Mouse (Mus musculus) frontal cortex, adult 2 months (tissue): ENCODE measurements around the gene Bend6. TPM values are rescaled to one million over a fixed set of nuclear protein-coding genes. Genes with fewer than 3 reads are reported as not detected.
"Not testable (repeated sequence)": the region's sequence is repeated elsewhere in the genome, so short reads cannot be mapped to it uniquely, and the experiment has no call there.

Experiments
- DNase-seq, 2 experiments: peaks; one replicate each; pipeline ENCODE4 v3.0.0; 2022; ENCODE audit warnings: low spot score in 1 of 2; ENCODE audit errors: extremely low spot score in 1 of 2
- polyA plus RNA-seq: library from polyadenylated mRNA; depleted of rRNA; stranded (reverse); fragments of >200 nt; gene quantifications from 2 replicates; pipeline ENCODE4 v1.2.3, GENCODE M21; 2012

Gene Bend6
- polyA plus RNA-seq, 1 experiment = 93.6 TPM

DNA sequence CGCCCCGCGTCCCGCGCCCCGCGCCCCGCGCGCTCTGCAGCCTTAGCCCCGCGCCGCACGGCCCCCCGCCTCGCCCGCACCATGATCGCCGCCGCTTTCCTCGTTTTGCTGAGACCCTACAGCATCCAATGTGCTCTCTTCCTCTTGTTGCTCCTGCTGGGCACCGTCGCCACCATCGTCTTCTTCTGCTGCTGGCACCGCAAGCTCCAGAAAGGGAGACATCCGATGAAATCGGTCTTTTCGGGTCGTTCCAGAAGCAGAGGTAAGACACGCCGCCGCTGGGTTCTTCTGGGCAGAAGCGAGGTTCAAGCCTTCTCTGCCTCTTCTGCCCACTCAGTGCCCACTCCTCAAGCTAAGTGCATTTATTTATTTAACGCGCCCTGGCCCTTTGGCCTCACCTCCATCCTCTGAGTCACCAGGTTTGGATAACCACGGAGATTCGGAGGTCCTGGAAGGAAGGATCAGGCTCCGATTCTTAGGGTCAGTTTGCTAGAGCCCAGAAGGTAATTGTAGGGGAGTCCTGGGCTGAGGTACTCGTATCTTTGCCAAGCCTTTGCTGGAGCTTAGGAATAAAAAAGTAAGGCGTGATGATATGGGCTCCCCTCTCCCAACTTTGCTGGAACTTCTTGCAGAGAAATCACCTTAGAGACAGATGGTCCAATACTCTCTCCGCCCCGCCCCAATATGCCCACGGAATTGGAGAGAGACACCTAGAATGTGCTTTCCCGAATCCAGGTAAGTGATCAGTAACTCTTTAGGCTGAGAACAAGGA, 761 bp upstream of the Bend6 start, which contains the start of gene Dst:
TSS of gene Dst (plus strand) at position 35 of the 772 bp plus-strand sequence.
- no peak for DNase-seq

DNA sequence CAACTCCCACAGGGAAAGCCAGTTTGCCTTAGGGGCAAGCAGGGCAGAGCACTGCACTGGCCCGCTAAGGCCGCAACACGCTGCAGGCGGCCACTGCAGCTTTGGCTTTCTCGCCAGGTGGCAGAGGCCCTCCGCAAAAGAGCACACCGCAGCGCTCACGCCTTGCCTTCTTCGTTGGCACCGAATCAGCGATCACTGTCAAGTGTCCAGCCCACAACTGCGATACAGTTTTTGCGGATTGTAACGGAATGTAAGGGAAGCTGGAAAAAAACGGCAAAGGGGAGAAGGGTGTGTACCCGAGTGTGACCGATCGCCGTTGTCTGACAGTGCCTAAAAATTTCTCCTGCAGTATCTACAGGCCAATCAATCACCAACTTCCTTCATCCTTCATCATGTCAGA, 689 bp downstream of the Bend6 start:
- peak in 1 of 2 experiments; percentile 33 for DNase-seq

- DNase-seq = no peak
These were observed 1.4 kb downstream of the Bend6 start for GRCm38 (mm10) chr1:33906216-33906615.

GRCm38 (mm10) chr1:33903587-33903986, 4.0 kb downstream of the Bend6 start:
- DNase-seq = no peak

DNA sequence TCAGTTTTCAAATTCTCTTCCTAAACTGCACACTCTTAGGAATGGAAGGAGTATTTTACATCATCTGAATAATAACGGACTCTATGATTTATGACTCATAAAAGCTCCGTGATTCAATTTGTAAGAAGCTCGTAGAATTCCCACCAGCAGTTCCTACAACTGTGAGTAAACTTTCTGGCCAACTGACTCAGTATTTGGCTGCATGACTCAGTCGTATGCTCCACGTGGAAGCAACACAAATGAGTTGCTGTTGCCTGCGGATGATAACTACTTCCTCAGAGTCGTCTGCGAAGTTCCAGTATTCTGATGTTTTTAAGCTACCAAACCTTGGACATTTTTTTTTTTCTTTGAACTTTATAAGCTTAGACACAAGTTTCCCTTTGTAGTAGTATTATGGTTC, 7.4 kb downstream of the Bend6 start:
- DNase-seq = peak in 1 of 2 experiments; percentile 62

- no peak for DNase-seq
These were observed 9.2 kb downstream of the Bend6 start for GRCm38 (mm10) chr1:33898373-33898772.

DNA sequence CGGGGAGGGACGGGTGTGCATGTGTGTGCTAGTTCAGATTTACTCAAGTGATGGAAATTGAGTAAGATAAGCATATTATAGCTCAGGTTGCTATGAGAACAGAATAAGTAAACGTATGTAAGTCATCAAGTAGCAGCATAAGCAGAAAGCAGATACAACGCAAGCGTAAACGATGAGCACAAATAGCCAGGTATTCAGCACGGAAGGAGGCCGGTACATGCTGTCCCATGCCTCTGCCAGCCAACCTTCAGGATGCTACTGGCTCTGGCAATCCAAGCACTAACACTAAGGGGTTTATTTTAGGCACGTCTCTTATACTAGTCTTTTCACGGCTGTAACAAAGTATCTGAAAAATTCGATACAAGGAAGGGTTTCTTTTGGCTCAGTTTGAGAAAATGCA, 10.2 kb downstream of the Bend6 start:
- no peak for DNase-seq

DNA sequence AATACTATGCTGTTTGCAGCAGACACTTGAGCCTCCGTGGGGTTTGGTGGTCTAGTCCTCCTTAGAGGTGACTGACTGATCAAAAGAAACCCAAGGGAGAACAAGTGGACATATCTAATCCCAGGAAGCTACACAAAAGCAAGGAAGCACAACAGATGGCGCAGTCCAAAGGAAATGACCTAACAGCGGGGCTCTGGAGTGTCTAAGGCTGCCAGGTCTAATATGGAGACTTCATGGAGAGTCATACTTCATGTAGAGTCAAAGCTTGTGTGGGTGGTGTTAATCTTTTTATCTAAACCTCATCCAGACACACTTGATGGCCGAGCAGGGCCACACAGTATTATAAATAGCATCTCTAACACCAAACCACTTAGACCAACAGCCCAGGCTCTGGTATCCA, 10.9 kb downstream of the Bend6 start:
- DNase-seq = no peak

DNA sequence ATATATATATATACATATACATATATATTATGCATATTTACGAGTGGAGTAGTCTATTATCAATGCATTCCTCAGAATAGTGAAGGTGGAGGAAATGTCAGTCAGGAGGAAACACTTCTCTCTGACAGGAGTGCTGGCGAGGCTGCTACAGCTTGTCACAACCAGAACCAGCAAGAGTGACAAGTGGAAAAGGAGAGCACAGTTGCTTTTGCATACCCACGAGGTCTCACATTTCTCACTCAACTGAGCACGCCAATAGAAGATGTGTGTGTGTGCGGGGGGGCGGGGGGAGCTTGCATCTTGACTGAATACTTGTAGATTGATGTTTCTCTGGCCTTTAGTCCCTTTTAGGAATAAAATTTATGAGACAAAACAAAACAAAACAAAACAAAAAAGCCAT, 11.5 kb downstream of the Bend6 start:
- DNase-seq = no peak

DNA sequence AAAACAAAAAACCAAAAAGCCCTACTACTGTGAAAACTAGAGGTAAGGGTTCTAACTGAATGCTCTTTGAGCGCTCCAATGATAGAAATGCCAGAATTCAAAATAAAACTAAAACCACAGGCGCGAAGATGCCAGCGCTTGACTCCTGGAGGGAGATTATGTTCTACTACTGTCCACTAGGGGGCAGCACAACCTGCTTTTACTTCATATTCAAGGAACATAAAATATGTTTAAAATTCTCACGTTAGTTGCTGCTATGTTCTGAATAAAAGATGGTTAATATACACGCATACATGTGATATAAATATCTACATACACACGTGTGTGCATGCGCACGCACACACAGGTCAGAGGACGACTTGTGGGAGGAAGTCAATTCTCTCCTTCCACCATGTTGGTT, 14.8 kb downstream of the Bend6 start:
- peak in 1 of 2 experiments; percentile 82 for DNase-seq

DNA sequence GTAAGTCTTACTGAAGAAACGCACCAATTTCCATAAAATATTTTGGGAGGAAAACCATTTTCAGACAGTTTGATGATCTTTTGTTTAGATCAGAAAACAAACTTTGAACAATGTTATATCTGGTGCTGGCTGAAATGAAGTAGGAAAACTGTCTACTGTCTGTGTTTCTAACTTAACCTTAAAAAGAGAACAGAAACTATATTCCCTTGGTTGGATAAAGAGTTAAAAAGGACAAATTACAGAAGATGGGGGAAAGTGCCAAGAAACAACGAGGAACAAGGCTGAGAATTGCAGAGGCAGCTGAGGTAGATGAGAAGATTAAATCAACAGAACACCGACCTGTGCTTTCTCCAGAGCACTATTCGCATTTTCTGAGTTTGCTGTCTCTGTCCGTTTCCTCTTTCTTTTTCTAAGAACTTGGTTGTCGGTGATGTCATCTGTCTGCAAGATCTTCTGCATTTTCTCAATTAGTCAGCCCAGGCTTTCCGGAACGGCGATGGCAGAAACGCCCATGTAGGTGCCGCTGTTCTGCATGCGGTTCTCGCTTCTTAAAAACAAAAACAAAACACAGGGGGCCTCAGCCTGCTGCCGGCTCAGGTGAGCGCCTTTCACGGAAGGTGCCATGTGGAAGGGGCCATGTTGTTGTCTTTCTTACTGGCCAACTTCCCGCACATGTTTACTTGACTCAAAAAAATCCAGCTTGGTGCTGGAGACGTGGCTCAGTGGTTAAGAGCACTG, 24.3 kb downstream of the Bend6 start:
- DNase-seq = peak in 1 of 2 experiments; percentile 66

- no peak for DNase-seq
These were observed 29.4 kb downstream of the Bend6 start for GRCm38 (mm10) chr1:33878170-33878569.

GRCm38 (mm10) chr1:33876416-33876815, 31.2 kb downstream of the Bend6 start:
- DNase-seq = no peak

- no peak for DNase-seq
These were observed 31.9 kb downstream of the Bend6 start for GRCm38 (mm10) chr1:33875691-33876090.

GRCm38 (mm10) chr1:33873561-33873960, 34.1 kb downstream of the Bend6 start:
- no peak for DNase-seq

DNA sequence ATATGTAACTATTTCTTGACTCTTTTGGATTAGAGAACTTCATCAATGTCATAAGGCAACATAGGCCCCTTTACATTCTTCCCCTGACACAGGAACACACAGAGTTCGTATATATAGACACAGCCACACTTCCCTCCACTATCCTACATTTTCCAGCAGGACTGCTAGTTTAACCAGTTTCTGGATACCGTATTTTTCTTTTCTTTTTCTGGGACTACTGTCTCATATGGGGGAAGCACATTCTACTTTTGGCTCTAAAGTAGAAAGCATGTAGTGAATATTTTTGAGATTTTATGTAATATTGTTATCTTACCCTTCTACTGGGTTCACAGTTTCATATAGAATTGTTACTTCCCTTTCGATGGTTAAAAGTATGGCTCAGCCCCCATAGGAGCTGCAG, 38.2 kb downstream of the Bend6 start:
- DNase-seq = no peak

GRCm38 (mm10) chr1:33869031-33869430, 38.6 kb downstream of the Bend6 start:
- no peak for DNase-seq

GRCm38 (mm10) chr1:33846807-33847206, 60.8 kb downstream of the Bend6 start:
- no peak for DNase-seq

GRCm38 (mm10) chr1:33843823-33844222, 63.8 kb downstream of the Bend6 start:
- no peak for DNase-seq

DNA sequence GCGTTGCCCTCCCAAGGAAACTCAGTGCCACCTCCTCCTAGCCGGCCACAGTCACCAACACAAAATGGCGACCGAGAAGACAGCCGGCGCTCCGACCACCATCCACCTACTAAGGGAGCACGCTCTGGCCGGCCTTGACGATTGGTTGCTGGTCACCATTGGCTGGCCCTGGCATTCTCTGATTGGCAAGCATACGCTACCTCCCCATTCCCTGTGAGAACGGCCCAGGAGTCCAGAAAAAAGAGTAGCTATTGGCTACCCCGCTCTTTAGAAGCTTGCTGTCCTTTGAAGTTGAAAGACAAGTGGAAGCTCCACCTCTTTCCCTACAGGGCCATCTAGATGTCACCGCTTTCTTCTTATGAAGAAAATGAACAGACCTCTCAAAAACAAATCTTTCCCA, 68.7 kb downstream of the Bend6 start:
- DNase-seq = not testable (repeated sequence)

- DNase-seq = no peak
These were observed 77.0 kb downstream of the Bend6 start for GRCm38 (mm10) chr1:33830586-33830985.

DNA sequence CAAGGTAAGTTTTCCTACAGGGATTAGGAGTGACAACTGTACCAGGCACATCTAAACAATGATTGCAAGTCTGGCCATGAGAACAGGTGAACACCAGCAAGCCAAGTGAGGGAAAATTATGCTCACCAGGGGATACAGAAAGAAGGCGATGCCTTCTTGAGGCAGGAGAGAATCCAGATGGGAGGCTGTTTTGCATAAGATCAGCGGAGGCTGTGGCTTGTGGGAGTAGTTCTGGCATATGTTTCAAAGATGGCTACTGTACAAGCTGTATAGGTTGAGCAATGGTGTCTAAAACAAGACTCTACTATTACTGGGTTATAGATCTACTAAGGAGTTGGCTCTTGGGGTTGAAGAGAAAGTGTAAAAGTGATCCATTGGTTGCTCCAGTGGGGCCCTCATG, 89.7 kb downstream of the Bend6 start:
- DNase-seq = peak in 1 of 2 experiments; percentile 31
